Mouse (Mus musculus) stomach, embryonic 14.5 days (tissue): ENCODE measurements at regions not wholly inside any gene's neighbourhood (a gene's known extent, or its start where the extent isn't known, plus 50 kb on each side); places are given as distances from the start of the nearest gene placed in this dataset.

Experiments
- ATAC-seq: fragments of 200-750 bp; cut with Nextera tagmentation; 2 replicates; pipeline ENCODE4 v1.8.0; 2017; ENCODE audit warnings: low read depth, moderate TSS enrichment; ENCODE audit not compliant: insufficient number of reproducible peaks, insufficient read depth, low FRiP score
- H3K27ac ChIP-seq: fragments of 300-500 bp; sonication (generic); 2 replicates; pipeline ENCODE4 v1.5.1; 2014; ENCODE audit warnings: mild to moderate bottlenecking, low read length, moderate library complexity, mixed read lengths
- H3K27me3 ChIP-seq: fragments of 300-500 bp; sonication (generic); 2 replicates; pipeline ENCODE4 v1.6.1; 2014; ENCODE audit warnings: low read length, control low read depth, mixed read lengths; ENCODE audit not compliant: control insufficient read depth, insufficient read depth
- H3K36me3 ChIP-seq: fragments of 300-500 bp; sonication (generic); 2 replicates; pipeline ENCODE4 v1.6.1; 2014; ENCODE audit warnings: mild to moderate bottlenecking, control low read depth, low read length, moderate library complexity, mixed read lengths; ENCODE audit not compliant: control insufficient read depth, insufficient read depth
- H3K4me1 ChIP-seq: fragments of 300-500 bp; sonication (generic); 2 replicates; pipeline ENCODE4 v1.6.1; 2014; ENCODE audit warnings: low read length, control low read depth, mixed read lengths; ENCODE audit not compliant: control insufficient read depth, insufficient read depth
- H3K4me2 ChIP-seq: fragments of 300-500 bp; sonication (generic); replicated peaks from 2 replicates; pipeline ENCODE4 v1.6.1; 2014; ENCODE audit warnings: low read depth, low read length, control low read depth
- H3K4me3 ChIP-seq: fragments of 300-500 bp; sonication (generic); 2 replicates; pipeline ENCODE4 v1.5.1; 2014; ENCODE audit warnings: low read depth, low read length, control low read depth
- H3K9ac ChIP-seq: fragments of 300-500 bp; sonication (generic); replicated peaks from 2 replicates; pipeline ENCODE4 v1.6.1; 2014; ENCODE audit warnings: low read depth, mild to moderate bottlenecking, control low read depth, low read length, moderate library complexity, mixed read lengths
- H3K9me3 ChIP-seq: fragments of 300-500 bp; sonication (generic); 2 replicates; pipeline ENCODE4 v1.6.1; 2016; ENCODE audit warnings: low read depth, low read length, control low read depth; ENCODE audit not compliant: control insufficient read depth
- WGBS: fragments of 180-500 bp; shearing (Covaris S2); extraction: QIAGEN DNeasy Blood & Tissue Kit; methylation state at CpG from one replicate; pipeline ENCODE4 v1.1.7; 2014; 5-methylcytosine and 5-hydroxymethylcytosine counted together

GRCm38 (mm10) chr2:178563287-178563686, 133.0 kb downstream of the Cdh26 start:
- Histone ChIP-seq H3K9me3 (no peaks in the 10 kb centered on the region), H3K36me3 (no peaks in the 10 kb centered on the region), H3K4me2 (no peak overlapping the region), H3K4me3 (no peak overlapping the region), H3K27ac (no peak overlapping the region), H3K4me1 (no peaks in the 10 kb centered on the region), H3K9ac (no peak overlapping the region), H3K27me3 (no peaks in the 10 kb centered on the region)
- no peak for ATAC-seq
- whole genome bisulfite sequencing: 83% methylated on average over 7 of the region's 7 CpGs

- no peaks in the 10 kb centered on the region for H3K27me3 ChIP-seq
- no peaks in the 10 kb centered on the region for H3K9me3 ChIP-seq
- H3K9ac ChIP-seq: no peak overlapping the region
- no peaks in the 10 kb centered on the region for H3K36me3 ChIP-seq
- 57% methylated on average over 8 of the region's 8 CpGs for WGBS
- no peak overlapping the region for H3K27ac ChIP-seq
- H3K4me1 ChIP-seq: no peaks in the 10 kb centered on the region
- no peak for ATAC-seq
- H3K4me3 ChIP-seq: no peak overlapping the region
- no peak overlapping the region for H3K4me2 ChIP-seq
Observed at GRCm38 (mm10) chr2:178565368-178565818, 135.1 kb downstream of the Cdh26 start.

- WGBS: 79% methylated on average over 7 of the region's 7 CpGs
- Histone ChIP-seq H3K27me3 (no peaks in the 10 kb centered on the region), H3K4me3 (no peak overlapping the region), H3K4me1 (no peaks in the 10 kb centered on the region), H3K9ac (no peak overlapping the region), H3K36me3 (no peaks in the 10 kb centered on the region), H3K9me3 (no peaks in the 10 kb centered on the region), H3K4me2 (no peak overlapping the region), H3K27ac (no peak overlapping the region)
- no peak for ATAC-seq
Observed at GRCm38 (mm10) chr2:178567493-178567892, 137.2 kb downstream of the Cdh26 start.

- Histone ChIP-seq H3K27ac (no peak overlapping the region), H3K36me3 (no peaks in the 10 kb centered on the region), H3K4me1 (no peaks in the 10 kb centered on the region), H3K9ac (no peak overlapping the region), H3K27me3 (no peaks in the 10 kb centered on the region), H3K9me3 (no peaks in the 10 kb centered on the region), H3K4me2 (no peak overlapping the region), H3K4me3 (no peak overlapping the region)
- 85% methylated on average over 5 of the region's 5 CpGs for WGBS
- no peak for ATAC-seq
Observed at GRCm38 (mm10) chr2:178572301-178572700, 142.0 kb downstream of the Cdh26 start.

GRCm38 (mm10) chr2:178574859-178575258, 144.5 kb downstream of the Cdh26 start:
- Histone ChIP-seq H3K27ac (no peak overlapping the region), H3K4me2 (no peak overlapping the region), H3K27me3 (no peaks in the 10 kb centered on the region), H3K4me3 (no peak overlapping the region), H3K36me3 (no peaks in the 10 kb centered on the region), H3K9ac (no peak overlapping the region), H3K9me3 (no peaks in the 10 kb centered on the region), H3K4me1 (no peaks in the 10 kb centered on the region)
- 51% methylated on average over 4 of the region's 4 CpGs for WGBS
- ATAC-seq: no peak

- no peak for ATAC-seq
- no peaks in the 10 kb centered on the region for H3K9me3 ChIP-seq
- no peaks in the 10 kb centered on the region for H3K27me3 ChIP-seq
- no peak overlapping the region for H3K27ac ChIP-seq
- no peak overlapping the region for H3K4me3 ChIP-seq
- H3K4me1 ChIP-seq: no peaks in the 10 kb centered on the region
- H3K36me3 ChIP-seq: no peaks in the 10 kb centered on the region
- WGBS: 47% methylated on average over 6 of the region's 6 CpGs
- H3K9ac ChIP-seq: no peak overlapping the region
- no peak overlapping the region for H3K4me2 ChIP-seq
Observed at GRCm38 (mm10) chr2:178575403-178575802, 145.1 kb downstream of the Cdh26 start.

GRCm38 (mm10) chr2:178576067-178576466, 145.7 kb downstream of the Cdh26 start:
- H3K9me3 ChIP-seq: no peaks in the 10 kb centered on the region
- WGBS: 57% methylated on average over 7 of the region's 7 CpGs
- ATAC-seq: no peak
- H3K4me2 ChIP-seq: no peak overlapping the region
- no peaks in the 10 kb centered on the region for H3K27me3 ChIP-seq
- H3K4me1 ChIP-seq: no peaks in the 10 kb centered on the region
- H3K27ac ChIP-seq: no peak overlapping the region
- no peak overlapping the region for H3K9ac ChIP-seq
- H3K36me3 ChIP-seq: no peaks in the 10 kb centered on the region
- no peak overlapping the region for H3K4me3 ChIP-seq

GRCm38 (mm10) chr2:178579571-178579970, 149.2 kb downstream of the Cdh26 start:
- Histone ChIP-seq H3K4me3 (no peak overlapping the region), H3K4me2 (no peak overlapping the region), H3K27me3 (no peaks in the 10 kb centered on the region), H3K27ac (no peak overlapping the region), H3K9me3 (no peaks in the 10 kb centered on the region), H3K36me3 (no peaks in the 10 kb centered on the region), H3K9ac (no peak overlapping the region), H3K4me1 (no peaks in the 10 kb centered on the region)
- WGBS: 75% methylated on average over 6 of the region's 6 CpGs
- no peak for ATAC-seq

GRCm38 (mm10) chr2:178581306-178581705, 151.0 kb downstream of the Cdh26 start:
- H3K27ac ChIP-seq: no peak overlapping the region
- H3K27me3 ChIP-seq: no peaks in the 10 kb centered on the region
- no peak overlapping the region for H3K9ac ChIP-seq
- H3K4me3 ChIP-seq: no peak overlapping the region
- H3K4me1 ChIP-seq: no peaks in the 10 kb centered on the region
- 64% methylated on average over 12 of the region's 12 CpGs for WGBS
- H3K9me3 ChIP-seq: no peaks in the 10 kb centered on the region
- H3K36me3 ChIP-seq: no peaks in the 10 kb centered on the region
- no peak overlapping the region for H3K4me2 ChIP-seq
- no peak for ATAC-seq
